Mouse (Mus musculus) neural tube, embryonic 15.5 days (tissue): Measurements from ENCODE around the gene Kiz. TPM values are rescaled to one million over a fixed set of nuclear protein-coding genes. Genes with fewer than 3 reads are reported as not detected.

Source experiments
- ATAC-seq: fragments of 200-750 bp; cut with Nextera tagmentation; 2 replicates; pipeline ENCODE4 v1.8.0; 2017; ENCODE audit warnings: mild to moderate bottlenecking, moderate TSS enrichment, moderate library complexity; ENCODE audit not compliant: low FRiP score
- H3K27ac ChIP-seq: fragments of 300-500 bp; sonication (generic); replicated peaks from 2 replicates; pipeline ENCODE4 v1.5.1; 2015; ENCODE audit warnings: mild to moderate bottlenecking, inconsistent platforms
- H3K27me3 ChIP-seq: fragments of 300-500 bp; sonication (generic); replicated peaks from 2 replicates; pipeline ENCODE4 v1.6.1; 2015; ENCODE audit warnings: inconsistent platforms
- H3K36me3 ChIP-seq: fragments of 300-500 bp; sonication (generic); 2 replicates; pipeline ENCODE4 v1.6.1; 2015; ENCODE audit warnings: inconsistent platforms
- H3K4me1 ChIP-seq: fragments of 300-500 bp; sonication (generic); 2 replicates; pipeline ENCODE4 v1.6.1; 2015; ENCODE audit warnings: inconsistent platforms
- H3K4me2 ChIP-seq: fragments of 300-500 bp; sonication (generic); 2 replicates; pipeline ENCODE4 v1.6.1; 2015; ENCODE audit warnings: inconsistent platforms, mild to moderate bottlenecking, moderate library complexity
- H3K4me3 ChIP-seq: fragments of 300-500 bp; sonication (generic); replicated peaks from 2 replicates; pipeline ENCODE4 v1.5.1; 2015; ENCODE audit warnings: mild to moderate bottlenecking, inconsistent platforms
- H3K9ac ChIP-seq: fragments of 300-500 bp; sonication (generic); replicated peaks from 2 replicates; pipeline ENCODE4 v1.6.1; 2015; ENCODE audit warnings: mild to moderate bottlenecking, inconsistent platforms
- H3K9me3 ChIP-seq: fragments of 300-500 bp; sonication (generic); replicated peaks from 2 replicates; pipeline ENCODE4 v1.6.1; 2016; ENCODE audit warnings: inconsistent platforms
- WGBS: fragments of 180-500 bp; shearing (Covaris S2); methylation state at CpG from one replicate; pipeline ENCODE4 v1.1.7; 2015; ENCODE audit warnings: mixed read lengths; 5-methylcytosine and 5-hydroxymethylcytosine counted together
- polyA plus RNA-seq: library from polyadenylated mRNA; unstranded; fragments of >200 nt; fragmentation: Nextera tagmentation; extraction: Ambion mirVana; gene quantifications from 2 replicates; pipeline ENCODE4 v1.2.1, GENCODE M21; 2015

The Kiz gene
- 25.3 and 28.2 TPM in 2 replicates for polyA plus RNA-seq

DNA sequence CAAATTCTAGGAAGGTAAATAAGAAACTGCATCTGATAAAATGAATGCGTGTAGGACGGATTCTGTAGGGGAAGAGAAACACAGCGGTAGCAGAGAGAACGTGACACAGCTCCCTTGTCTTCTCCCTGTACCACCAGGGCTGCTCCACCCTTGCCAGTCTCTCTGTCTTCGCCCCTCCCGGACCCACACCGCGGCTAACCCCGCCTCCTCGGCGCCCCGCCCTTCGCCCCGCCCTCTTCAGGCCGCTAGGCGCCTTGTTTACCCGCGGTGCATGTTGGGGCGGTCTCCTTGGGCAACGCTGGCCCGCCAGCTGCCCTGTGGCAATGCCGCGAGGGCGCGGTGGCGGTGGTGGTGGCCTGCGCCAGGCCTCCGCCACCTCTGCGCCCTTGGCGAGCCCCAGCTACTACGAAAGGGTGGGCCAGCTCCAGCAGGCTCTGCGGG lies at the start of gene Kiz:
TSS of gene Kiz (plus strand) at position 266 of the 441 bp plus-strand sequence.
- peak within 1 kb of the TSS; percentile 73 for H3K27ac ChIP-seq
- peak within 1 kb of the TSS; percentile 89 for H3K4me3 ChIP-seq
- peak within 1 kb of the TSS; percentile 62 for H3K4me2 ChIP-seq
- H3K4me1 ChIP-seq: peaks cover 5% of the 10 kb centered on the region; the same call in 1 of the 2 replicates
- ATAC-seq: peak; percentile 99
- no peaks in the 10 kb centered on the region for H3K9me3 ChIP-seq
- peak within 1 kb of the TSS; percentile 59 for H3K9ac ChIP-seq
- no peaks in the 10 kb centered on the region for H3K36me3 ChIP-seq
- under 1% methylated on average over 32 of the region's 32 CpGs for WGBS
- H3K27me3 ChIP-seq: no peaks in the 10 kb centered on the region

DNA sequence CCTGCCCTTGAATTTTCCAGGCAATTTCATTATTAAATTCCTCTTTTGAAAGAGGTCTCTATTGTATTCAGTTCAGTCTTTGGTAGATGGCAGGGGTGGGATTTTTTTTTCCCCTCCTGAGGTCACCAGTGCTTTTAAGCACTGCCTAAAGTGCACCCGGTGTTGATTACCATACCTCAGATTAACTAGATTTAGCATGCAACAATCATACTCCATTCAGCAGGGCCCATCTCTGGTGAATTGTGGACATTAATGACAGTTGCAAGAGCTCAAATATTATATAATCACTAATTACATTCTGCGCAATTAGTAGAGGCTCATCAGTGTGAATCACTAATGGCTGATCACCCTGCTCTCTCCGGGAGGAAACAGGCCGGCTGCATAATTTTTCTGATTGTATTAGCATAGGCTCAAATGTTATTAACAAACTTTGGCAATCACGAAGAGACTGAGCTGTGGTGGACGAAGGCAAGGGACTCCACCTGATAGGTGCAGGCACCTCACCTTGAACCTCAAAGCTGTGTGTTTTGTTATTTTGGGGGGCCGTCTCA lies 45.9 kb upstream of the Kiz start:
- no peak for ATAC-seq
- no peaks in the 10 kb centered on the region for H3K9me3 ChIP-seq
- H3K4me1 ChIP-seq: no peaks in the 10 kb centered on the region
- H3K27ac ChIP-seq: no peak overlapping the region
- no peaks in the 10 kb centered on the region for H3K36me3 ChIP-seq
- H3K4me2 ChIP-seq: no peak overlapping the region
- no peak overlapping the region for H3K9ac ChIP-seq
- no peaks in the 10 kb centered on the region for H3K27me3 ChIP-seq
- WGBS: 58% methylated on average over 7 of the region's 7 CpGs
- H3K4me3 ChIP-seq: no peak overlapping the region

DNA sequence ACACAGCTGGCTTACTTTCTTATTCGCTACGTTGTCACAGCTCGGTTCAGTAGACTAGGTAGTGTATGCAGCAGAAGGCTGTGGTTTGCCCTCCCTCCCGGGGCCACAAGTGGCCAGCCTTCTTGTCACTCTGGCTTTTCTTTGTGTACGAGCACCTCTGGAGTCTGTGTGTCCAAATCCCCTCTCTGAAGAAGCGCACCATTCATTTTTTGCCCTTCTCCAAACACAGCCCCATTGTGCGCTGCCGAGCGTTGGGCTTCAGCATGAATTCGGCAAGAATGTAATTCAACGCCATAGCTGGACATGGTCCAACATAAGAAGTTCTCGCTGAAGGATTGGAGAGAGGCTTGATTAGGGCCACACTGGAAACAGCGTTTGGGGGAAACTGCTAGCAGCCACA lies 45.0 kb upstream of the Kiz start:
- Histone ChIP-seq H3K9me3 (no peaks in the 10 kb centered on the region), H3K4me1 (no peaks in the 10 kb centered on the region), H3K9ac (no peak overlapping the region), H3K4me3 (no peak overlapping the region), H3K4me2 (peak overlapping the region; percentile 32), H3K27ac (no peak overlapping the region), H3K27me3 (no peaks in the 10 kb centered on the region), H3K36me3 (no peaks in the 10 kb centered on the region)
- ATAC-seq: no peak
- 60% methylated on average over 13 of the region's 13 CpGs for WGBS

DNA sequence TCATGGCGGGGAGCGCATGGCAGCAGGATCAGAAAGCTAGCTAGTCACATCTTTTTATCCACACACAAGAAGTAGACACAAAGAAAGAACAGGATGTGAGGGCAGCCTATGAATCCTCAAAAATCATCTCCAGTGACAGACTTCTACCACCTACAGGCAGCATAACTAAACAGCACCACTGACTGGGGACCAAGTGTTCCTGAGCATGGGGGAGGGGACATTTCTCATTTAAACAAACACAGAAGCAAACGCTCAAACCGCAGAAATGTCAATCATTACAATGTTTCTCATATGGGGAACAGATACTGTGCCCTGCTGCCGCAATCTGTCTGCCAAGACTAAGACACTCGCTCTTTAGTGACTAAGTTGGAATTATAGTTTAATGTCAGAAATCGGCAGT lies 40.7 kb upstream of the Kiz start:
- no peak for ATAC-seq
- Histone ChIP-seq H3K9me3 (no peaks in the 10 kb centered on the region), H3K4me2 (no peak overlapping the region), H3K27me3 (no peaks in the 10 kb centered on the region), H3K4me1 (no peaks in the 10 kb centered on the region), H3K36me3 (no peaks in the 10 kb centered on the region), H3K4me3 (no peak overlapping the region), H3K27ac (no peak overlapping the region), H3K9ac (no peak overlapping the region)
- 93% methylated on average over 7 of the region's 7 CpGs for WGBS

DNA sequence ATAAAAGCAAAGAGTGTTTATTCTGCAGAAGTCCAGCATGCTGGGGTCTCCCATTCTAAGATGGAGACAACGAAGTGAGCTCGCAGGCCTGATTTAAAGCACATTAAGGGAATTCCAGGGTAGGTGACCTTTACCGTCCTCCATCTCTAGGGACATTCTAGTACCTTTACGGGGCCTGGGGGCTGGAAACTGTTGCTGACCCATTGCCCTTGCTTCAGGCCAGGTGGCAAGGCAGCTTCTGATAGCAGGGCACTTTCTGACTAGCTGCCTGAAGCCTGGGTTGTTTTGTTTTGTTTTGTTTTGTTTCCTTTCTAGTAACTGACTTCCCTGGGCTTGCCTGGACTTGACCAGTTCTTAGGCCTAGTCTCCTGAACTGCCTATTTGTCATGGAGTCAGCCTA lies 36.6 kb upstream of the Kiz start:
- WGBS: 93% methylated on average over 4 of the region's 4 CpGs

DNA sequence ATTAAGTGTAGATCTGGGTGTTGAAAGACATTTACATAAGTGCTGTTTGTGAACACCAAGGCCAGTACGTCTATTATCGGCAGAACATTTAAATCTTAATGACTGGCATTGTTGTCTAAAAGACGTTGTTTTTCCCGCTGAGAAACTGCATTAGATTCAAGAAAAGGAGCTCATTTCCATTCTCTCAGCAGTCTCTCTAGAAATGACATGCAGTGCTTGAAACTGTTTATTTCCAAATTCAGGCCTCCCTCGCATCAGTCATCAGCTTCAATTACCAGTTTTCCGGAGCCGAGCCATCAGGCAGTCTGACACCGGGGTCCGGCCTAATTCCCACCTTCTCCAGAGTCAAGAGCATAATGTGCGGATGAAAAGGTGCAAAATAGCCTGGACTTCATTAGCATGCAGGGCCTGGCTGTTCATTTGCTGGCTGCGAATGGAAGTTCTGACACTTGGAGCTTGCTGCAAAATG lies 32.1 kb upstream of the Kiz start:
- H3K27me3 ChIP-seq: peaks cover 12% of the 10 kb centered on the region; the same call in 1 of the 2 replicates
- H3K9me3 ChIP-seq: no peaks in the 10 kb centered on the region
- H3K4me3 ChIP-seq: no peak overlapping the region
- no peak for ATAC-seq
- 13% methylated on average over 11 of the region's 11 CpGs for WGBS
- no peaks in the 10 kb centered on the region for H3K36me3 ChIP-seq
- no peak overlapping the region; the same call in 1 of the 2 replicates for H3K27ac ChIP-seq
- peaks cover 10% of the 10 kb centered on the region for H3K4me1 ChIP-seq
- no peak overlapping the region for H3K9ac ChIP-seq
- peak overlapping the region; percentile 3; the same call in 1 of the 2 replicates for H3K4me2 ChIP-seq

More for the DNA sequence above, 36.6 kb upstream of the Kiz start:
- 0 out of 2 replicates have a peak, but pooled peaks cover 3% of the 10 kb centered on the region for H3K27me3 ChIP-seq
- H3K9ac ChIP-seq: no peak overlapping the region
- H3K9me3 ChIP-seq: no peaks in the 10 kb centered on the region
- no peak overlapping the region for H3K27ac ChIP-seq
- no peaks in the 10 kb centered on the region for H3K36me3 ChIP-seq
- no peak for ATAC-seq
- H3K4me3 ChIP-seq: no peak overlapping the region
- no peak overlapping the region for H3K4me2 ChIP-seq
- H3K4me1 ChIP-seq: peaks cover 9% of the 10 kb centered on the region

DNA sequence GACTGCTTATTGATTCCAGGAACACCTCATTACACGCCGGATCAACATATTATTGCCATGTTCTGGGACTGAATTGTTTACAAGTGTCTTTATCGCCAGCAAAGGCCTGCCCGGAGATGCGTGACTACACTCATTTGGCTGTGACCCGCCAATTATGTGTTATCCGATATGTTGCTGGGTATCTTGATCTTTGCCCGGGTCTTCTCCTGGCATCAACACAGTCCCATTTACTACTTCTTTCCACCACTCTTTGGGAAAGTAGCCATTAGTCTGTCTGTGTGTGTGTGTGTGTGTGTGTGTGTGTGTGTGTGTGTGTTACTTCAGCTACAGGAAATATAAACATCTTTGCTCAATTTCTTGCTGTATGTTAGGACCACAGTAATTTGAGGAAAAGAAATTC lies 31.6 kb upstream of the Kiz start:
- H3K9me3 ChIP-seq: no peaks in the 10 kb centered on the region
- no peaks in the 10 kb centered on the region for H3K36me3 ChIP-seq
- H3K27ac ChIP-seq: no peak overlapping the region; the same call in 1 of the 2 replicates
- H3K27me3 ChIP-seq: peaks cover 17% of the 10 kb centered on the region; the same call in 1 of the 2 replicates
- no peak for ATAC-seq
- no peak overlapping the region for H3K4me3 ChIP-seq
- 24% methylated on average over 8 of the region's 8 CpGs for whole genome bisulfite sequencing
- peak overlapping the region; percentile 3; the same call in 1 of the 2 replicates for H3K4me2 ChIP-seq
- no peak overlapping the region for H3K9ac ChIP-seq
- H3K4me1 ChIP-seq: peaks cover 10% of the 10 kb centered on the region

DNA sequence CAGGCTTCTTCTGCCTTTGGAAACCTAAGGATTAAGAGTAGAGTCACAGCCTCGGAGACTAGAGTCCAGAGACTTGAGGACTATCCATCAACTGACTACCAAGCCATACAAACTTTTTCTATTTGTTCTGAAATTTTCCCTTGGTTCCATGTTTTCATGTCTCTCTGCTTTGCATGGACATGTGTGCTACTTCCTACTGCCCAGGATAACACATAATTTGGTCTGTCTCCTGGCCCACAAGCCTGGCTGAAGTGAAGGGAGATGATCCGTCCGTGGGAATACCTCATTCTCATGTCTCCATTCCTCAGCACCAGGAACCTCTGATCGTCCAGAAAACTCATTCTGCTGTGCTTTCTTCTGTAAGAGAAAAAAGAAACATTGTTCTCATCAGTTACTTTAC lies 27.7 kb upstream of the Kiz start:
- no peak for ATAC-seq
- Histone ChIP-seq H3K27me3 (peaks cover 31% of the 10 kb centered on the region), H3K4me2 (no peak overlapping the region), H3K9ac (no peak overlapping the region), H3K4me1 (peaks cover 10% of the 10 kb centered on the region), H3K4me3 (no peak overlapping the region), H3K9me3 (no peaks in the 10 kb centered on the region), H3K27ac (no peak overlapping the region), H3K36me3 (no peaks in the 10 kb centered on the region)
- WGBS: 86% methylated on average over 4 of the region's 4 CpGs

DNA sequence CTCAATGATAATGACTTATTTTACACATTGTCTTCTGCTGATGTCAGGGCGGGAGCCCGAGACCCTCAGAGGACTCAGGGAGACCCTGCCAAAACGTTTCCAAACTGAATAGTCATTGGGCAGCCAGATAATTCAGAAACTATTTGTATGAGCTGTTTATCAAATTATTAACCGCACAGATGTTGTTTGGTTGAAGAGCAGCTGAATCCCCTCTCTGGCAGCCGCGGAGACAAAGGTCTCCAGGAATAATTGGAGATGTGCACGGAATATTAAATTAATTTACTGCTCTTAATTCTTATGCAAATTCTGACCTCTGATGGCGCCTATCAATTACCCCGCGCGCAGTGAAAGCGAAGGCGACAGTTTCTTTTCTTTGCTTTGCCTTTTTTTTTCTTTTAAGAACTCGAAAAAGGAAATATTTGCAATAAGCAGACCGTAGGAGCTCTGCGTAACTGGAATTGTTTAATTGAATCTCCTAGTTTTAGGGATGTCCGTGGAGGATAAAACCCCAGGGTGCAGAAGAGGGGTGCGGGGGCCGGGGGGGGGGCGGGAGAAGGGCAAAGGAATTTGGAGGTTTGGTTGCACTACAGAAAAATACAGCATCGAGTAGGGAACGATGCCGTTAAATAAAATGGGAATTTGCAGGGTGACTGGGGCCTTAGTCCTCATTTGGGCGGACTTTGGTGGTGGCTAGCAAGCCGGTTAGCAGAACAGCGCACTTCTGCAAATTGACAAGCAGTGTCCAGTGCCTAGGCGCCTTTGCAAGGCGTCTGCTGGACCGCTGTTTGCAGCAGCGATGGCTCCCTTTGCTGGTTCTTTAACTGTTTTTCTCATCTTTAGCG lies 22.2 kb upstream of the Kiz start:
- WGBS: 2% methylated on average over 31 of the region's 31 CpGs
- no peak for ATAC-seq
- H3K9ac ChIP-seq: no peak overlapping the region
- H3K4me2 ChIP-seq: peak overlapping the region; percentile 48
- H3K4me1 ChIP-seq: peaks cover 30% of the 10 kb centered on the region
- H3K27ac ChIP-seq: peak overlapping the region; percentile 74
- peaks cover 56% of the 10 kb centered on the region for H3K27me3 ChIP-seq
- peak overlapping the region; percentile 22 for H3K4me3 ChIP-seq
- no peaks in the 10 kb centered on the region for H3K36me3 ChIP-seq
- H3K9me3 ChIP-seq: no peaks in the 10 kb centered on the region

DNA sequence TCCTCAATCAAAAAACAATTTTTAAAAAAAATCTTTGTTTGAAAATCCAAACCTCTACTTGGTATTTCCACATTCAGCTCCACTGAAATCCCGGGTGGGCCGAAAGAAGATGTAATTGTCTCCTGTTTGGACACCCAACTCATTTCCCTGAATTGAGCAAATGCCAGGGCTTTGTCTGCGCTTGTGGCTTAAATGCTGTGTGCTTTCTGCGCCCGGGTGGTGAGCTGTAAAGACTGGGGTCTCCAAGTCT lies 21.7 kb upstream of the Kiz start:
- Histone ChIP-seq H3K4me3 (peak overlapping the region; percentile 22), H3K9me3 (no peaks in the 10 kb centered on the region), H3K9ac (no peak overlapping the region), H3K27ac (peak overlapping the region; percentile 74), H3K4me1 (peaks cover 35% of the 10 kb centered on the region), H3K4me2 (peak overlapping the region; percentile 48), H3K27me3 (peaks cover 57% of the 10 kb centered on the region), H3K36me3 (no peaks in the 10 kb centered on the region)
- WGBS: under 1% methylated on average over 5 of the region's 5 CpGs
- no peak for ATAC-seq

DNA sequence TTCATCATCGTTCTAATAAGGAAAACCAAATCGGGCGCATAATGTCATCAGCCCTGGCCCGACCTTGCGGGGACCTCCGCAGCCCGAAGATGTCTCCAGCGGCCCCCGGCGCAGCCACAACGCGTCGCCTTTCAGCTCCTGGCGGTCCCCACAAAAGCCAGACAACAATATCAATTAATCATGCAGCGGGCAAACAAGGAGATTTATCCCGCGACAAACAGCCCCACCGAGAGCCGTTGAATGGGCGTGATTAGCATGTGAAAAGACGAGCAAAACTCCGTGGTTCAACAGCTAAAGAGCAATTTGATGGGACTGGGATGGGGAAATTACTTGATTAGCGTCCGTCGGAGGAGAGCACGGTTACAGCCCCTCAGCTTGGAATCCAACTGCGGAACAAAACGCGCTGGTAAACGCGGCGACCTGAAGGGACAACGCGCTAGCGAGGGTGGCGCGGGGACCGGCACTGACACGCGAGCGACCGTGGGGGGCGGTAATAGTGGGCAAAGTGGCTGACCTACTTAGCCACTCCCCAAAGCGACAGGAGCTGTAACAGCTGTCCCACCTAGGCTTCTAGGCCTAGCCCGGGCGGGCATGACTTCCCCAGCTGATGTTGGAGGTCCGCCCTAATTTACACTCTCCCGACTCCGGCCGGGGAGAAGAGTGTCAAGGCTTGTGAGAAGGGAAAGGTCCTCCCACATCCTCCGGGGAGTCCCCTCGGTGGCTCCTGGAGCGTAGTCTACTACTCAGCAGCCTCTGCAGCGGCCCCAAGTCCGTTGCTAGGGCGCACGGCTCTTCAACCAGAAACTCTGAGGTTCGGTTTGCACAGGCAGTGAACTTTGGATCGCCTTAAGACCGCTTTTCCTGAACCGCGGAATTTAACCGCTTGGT lies 21.1 kb upstream of the Kiz start:
- Histone ChIP-seq H3K4me2 (peak overlapping the region; percentile 48), H3K27ac (peak overlapping the region; percentile 74), H3K9me3 (no peaks in the 10 kb centered on the region), H3K9ac (no peak overlapping the region; the same call in 1 of the 2 replicates), H3K27me3 (peaks cover 60% of the 10 kb centered on the region), H3K36me3 (no peaks in the 10 kb centered on the region), H3K4me3 (peak overlapping the region; percentile 22), H3K4me1 (peaks cover 41% of the 10 kb centered on the region)
- under 1% methylated on average over 63 of the region's 63 CpGs for WGBS
- ATAC-seq: peak; percentile 51
